Mouse (Mus musculus): Measurements from ENCODE around the gene 2410015M20Rik.

DNA sequence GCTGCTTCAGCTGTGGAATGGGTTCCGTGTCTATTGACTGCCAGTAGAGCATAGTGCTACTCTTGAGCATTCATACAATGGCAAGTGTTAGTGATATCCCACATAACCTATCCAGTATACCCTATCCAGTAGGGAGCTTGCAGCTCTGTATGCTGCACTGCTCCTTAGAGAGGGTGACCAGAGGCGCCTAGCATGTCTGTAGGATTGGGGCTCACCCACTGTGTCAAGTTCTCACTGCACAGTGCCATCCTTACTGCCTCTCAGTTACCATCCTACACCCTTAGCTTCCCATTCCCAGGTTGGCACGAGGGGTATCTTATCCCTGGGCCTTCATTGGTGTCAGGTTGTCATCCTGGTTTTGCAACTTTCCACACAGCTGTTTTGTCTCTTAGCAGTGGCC, 5.1 kb downstream of the 2410015M20Rik start:
- TF ChIP-seq CTCF (IDR thresholded peaks at IDR 0.05; ENCODE audit: low read depth) (no peak), EP300 (IDR thresholded peaks at IDR 0.05; ENCODE audit: low read depth) (no peak)

Measured in liver, embryonic 14.5 days (tissue).